Mouse (Mus musculus) erythroblast, embryonic 14.5 days (primary cell): ENCODE data around the gene Npas2. TPM values are rescaled to one million over a fixed set of nuclear protein-coding genes. Genes with fewer than 3 reads are reported as not detected.

Experiments
- H3K27me3 ChIP-seq: 2 replicates; pipeline ENCODE4 v1.6.1; 2012; ENCODE audit warnings: inconsistent platforms; ENCODE audit not compliant: control insufficient read depth
- H3K36me3 ChIP-seq: 2 replicates; pipeline ENCODE4 v1.6.1; 2012; ENCODE audit warnings: mild to moderate bottlenecking, inconsistent platforms; ENCODE audit not compliant: control insufficient read depth
- H3K4me1 ChIP-seq: 2 replicates; pipeline ENCODE4 v1.6.1; 2012; ENCODE audit warnings: inconsistent platforms; ENCODE audit not compliant: control insufficient read depth
- H3K4me3 ChIP-seq: replicated peaks from 2 replicates; pipeline ENCODE3; 2012; ENCODE audit warnings: moderate library complexity, mild to moderate bottlenecking, inconsistent platforms
- H3K9me3 ChIP-seq: 2 replicates; pipeline ENCODE4 v1.6.1; 2012; ENCODE audit warnings: low read length, inconsistent platforms, mixed read lengths; ENCODE audit not compliant: control insufficient read depth
- GATA1 ChIP-seq: IDR thresholded peaks from 2 replicates; pipeline ENCODE4 v1.6.1; 2012; ENCODE audit warnings: low read length, inconsistent platforms, mixed read lengths
- TAL1 ChIP-seq: IDR thresholded peaks from 3 replicates; pipeline ENCODE4 v1.6.1; 2012; ENCODE audit warnings: low read length, inconsistent platforms, mixed read lengths
- polyA plus RNA-seq: library from polyadenylated mRNA; stranded (reverse); fragments of >175 nt; gene quantifications from 2 replicates; pipeline ENCODE4 v1.2.3, GENCODE M21; 2012

The Npas2 gene
- polyA plus RNA-seq, 1 experiment, result not detected

- Histone ChIP-seq H3K27me3 (no peaks in the 10 kb centered on the region), H3K4me3 (no peak overlapping the region), H3K9me3 (no peaks in the 10 kb centered on the region), H3K36me3 (no peaks in the 10 kb centered on the region), H3K4me1 (no peaks in the 10 kb centered on the region)
- TF ChIP-seq TAL1 (no peak), GATA1 (no peak)
Measured at GRCm38 (mm10) chr1:39312345-39312967, 118.9 kb downstream of the Npas2 start.

- no peak overlapping the region for H3K4me3 ChIP-seq
- H3K27me3 ChIP-seq, result no peaks in the 10 kb centered on the region
- TF ChIP-seq TAL1 (no peak), GATA1 (no peak)
- H3K4me1 ChIP-seq, result no peaks in the 10 kb centered on the region
- no peaks in the 10 kb centered on the region for H3K36me3 ChIP-seq
- H3K9me3 ChIP-seq, result no peaks in the 10 kb centered on the region
Measured at GRCm38 (mm10) chr1:39313352-39314245, 120.1 kb downstream of the Npas2 start.

GRCm38 (mm10) chr1:39317935-39318334, 124.4 kb downstream of the Npas2 start:
- Histone ChIP-seq H3K9me3 (no peaks in the 10 kb centered on the region), H3K27me3 (no peaks in the 10 kb centered on the region), H3K4me3 (no peak overlapping the region), H3K36me3 (no peaks in the 10 kb centered on the region), H3K4me1 (no peaks in the 10 kb centered on the region)
- TF ChIP-seq GATA1 (no peak), TAL1 (no peak)

GRCm38 (mm10) chr1:39318870-39319269, 125.3 kb downstream of the Npas2 start:
- Histone ChIP-seq H3K36me3 (no peaks in the 10 kb centered on the region), H3K9me3 (no peaks in the 10 kb centered on the region), H3K4me3 (no peak overlapping the region), H3K27me3 (no peaks in the 10 kb centered on the region), H3K4me1 (no peaks in the 10 kb centered on the region)
- no peak for TF ChIP-seq GATA1
- no peak for TF ChIP-seq TAL1

- no peak overlapping the region for H3K4me3 ChIP-seq
- TF ChIP-seq TAL1 (no peak), GATA1 (no peak)
- no peaks in the 10 kb centered on the region for H3K9me3 ChIP-seq
Measured at GRCm38 (mm10) chr1:39321954-39322353, 128.4 kb downstream of the Npas2 start.

GRCm38 (mm10) chr1:39325228-39325627, 131.7 kb downstream of the Npas2 start:
- Histone ChIP-seq H3K9me3 (no peaks in the 10 kb centered on the region), H3K4me1 (no peaks in the 10 kb centered on the region), H3K36me3 (no peaks in the 10 kb centered on the region), H3K27me3 (no peaks in the 10 kb centered on the region), H3K4me3 (no peak overlapping the region)
- TF ChIP-seq TAL1 (no peak), GATA1 (no peak)

More at GRCm38 (mm10) chr1:39321954-39322353, 128.4 kb downstream of the Npas2 start:
- H3K27me3 ChIP-seq, result no peaks in the 10 kb centered on the region
- no peaks in the 10 kb centered on the region for H3K36me3 ChIP-seq
- no peaks in the 10 kb centered on the region for H3K4me1 ChIP-seq

- H3K4me1 ChIP-seq, result no peaks in the 10 kb centered on the region
- no peaks in the 10 kb centered on the region for H3K36me3 ChIP-seq
- no peaks in the 10 kb centered on the region for H3K27me3 ChIP-seq
- H3K9me3 ChIP-seq, result no peaks in the 10 kb centered on the region
- TF ChIP-seq GATA1 (no peak), TAL1 (no peak)
- H3K4me3 ChIP-seq, result no peak overlapping the region
Measured at GRCm38 (mm10) chr1:39327546-39327945, 134.0 kb downstream of the Npas2 start.

- 0 out of 2 replicates have a peak, but pooled peaks cover 7% of the 10 kb centered on the region for H3K27me3 ChIP-seq
- TF ChIP-seq GATA1 (no peak), TAL1 (no peak)
- no peaks in the 10 kb centered on the region for H3K9me3 ChIP-seq
- H3K36me3 ChIP-seq, result no peaks in the 10 kb centered on the region
- H3K4me3 ChIP-seq, result no peak overlapping the region
- H3K4me1 ChIP-seq, result no peaks in the 10 kb centered on the region
Measured at GRCm38 (mm10) chr1:39330857-39331594, 137.5 kb downstream of the Npas2 start.

- 0 out of 2 replicates have a peak, but pooled peaks cover 7% of the 10 kb centered on the region for H3K27me3 ChIP-seq
- no peaks in the 10 kb centered on the region for H3K4me1 ChIP-seq
- H3K36me3 ChIP-seq, result no peaks in the 10 kb centered on the region
- no peak overlapping the region for H3K4me3 ChIP-seq
- H3K9me3 ChIP-seq, result no peaks in the 10 kb centered on the region
- TF ChIP-seq TAL1 (no peak), GATA1 (no peak)
Measured at GRCm38 (mm10) chr1:39332456-39332855, 138.9 kb downstream of the Npas2 start.
